9 mouse cellular contexts compared by ENCODE assay signal in genomic region chr5:32102484-32102883, GRCm38 (mm10). TPM values are rescaled to one million over a fixed set of nuclear protein-coding genes. Genes with fewer than 3 reads are reported as not detected.
DNase-seq lines count a peak whose midpoint lies in the region; ATAC-seq and TF ChIP-seq lines count a peak whose summit lies in the region.
"Had no signal": no experiment of that assay in that cellular context is flagged by ENCODE, and none has a peak within 500 bp of the region (broad histone marks: within the 10 kb centered on the region; RNA-seq: fewer than 3 reads in every experiment).

No protein-coding gene starts in this region.

- H3K27me3 ChIP-seq in heart, embryonic 11.5 days (ENCODE audit: control insufficient read depth, insufficient read depth, low read length): no peaks in the 10 kb centered on the region
- no peaks in the 10 kb centered on the region for H3K27me3 ChIP-seq in heart, postnatal 0 days (ENCODE audit: control insufficient read depth, insufficient read depth, low read length)
- no peaks in the 10 kb centered on the region for H3K27me3 ChIP-seq in midbrain, embryonic 10.5 days (ENCODE audit: low read depth, poor library complexity, severe bottlenecking)
- H3K27me3 ChIP-seq: CH12.LX had no signal

- no peak overlapping the region for H3K9ac ChIP-seq in heart, embryonic 11.5 days (ENCODE audit: low read depth, low read length)
- no peak overlapping the region for H3K9ac ChIP-seq in heart, postnatal 0 days (replicated peaks; ENCODE audit: low read depth, low read length)

- H3K9me3 ChIP-seq in heart, embryonic 11.5 days (replicated peaks; ENCODE audit: control insufficient read depth, low read length): no peaks in the 10 kb centered on the region
- no peaks in the 10 kb centered on the region for H3K9me3 ChIP-seq in heart, postnatal 0 days (replicated peaks; ENCODE audit: control insufficient read depth, low read length)
- no peaks in the 10 kb centered on the region for H3K9me3 ChIP-seq in midbrain, embryonic 10.5 days (replicated peaks)

- WGBS in heart, embryonic 11.5 days (ENCODE audit: insufficient replicate concordance): 26% methylated on average over 5 of the region's 5 CpGs
- 16% methylated on average over 5 of the region's 5 CpGs for WGBS in heart, postnatal 0 days
- WGBS in midbrain, embryonic 10.5 days: 55% methylated on average over 5 of the region's 5 CpGs

- no peak; the same call in 1 of the 2 replicates for ATAC-seq in heart, embryonic 11.5 days (replicated peaks; ENCODE audit: insufficient number of reproducible peaks, low FRiP score, low TSS enrichment)
- peak; percentile 47; the same call in 1 of the 2 replicates for ATAC-seq in heart, postnatal 0 days (ENCODE audit: insufficient read depth, low read depth)
- ATAC-seq in frontal cortex, adult (ENCODE audit: low TSS enrichment): no peak

- H3K4me2 ChIP-seq in heart, embryonic 11.5 days: no peak overlapping the region
- 0 out of 2 replicates have a peak overlapping the region, but pooled peaks have one; percentile 11 for H3K4me2 ChIP-seq in heart, postnatal 0 days (ENCODE audit: low read depth, low read length)

- TF ChIP-seq EP300 in heart, postnatal 0 days (IDR thresholded peaks at IDR 0.05; ENCODE audit: low read depth): no peak

- H3K4me3 ChIP-seq in heart, embryonic 11.5 days (ENCODE audit: low read depth, low read length): no peak overlapping the region
- H3K4me3 ChIP-seq in heart, postnatal 0 days (ENCODE audit: low read depth, low read length): no peak overlapping the region
- H3K4me3 ChIP-seq in midbrain, embryonic 10.5 days: no peak overlapping the region

- DNase-seq in heart, adult 11 months: peak; percentile 98
- DNase-seq in NIH3T3 (ENCODE audit: low read depth): peak; percentile 86
- peak; percentile 80 to 85 for DNase-seq in cerebellum, postnatal 25 days
- peak; percentile 55 for DNase-seq in heart, postnatal 0 days (ENCODE audit: low spot score)
- DNase-seq in midbrain, embryonic 10.5 days (ENCODE audit: low spot score): no peak
- peak; percentile 51 for DNase-seq in testis, postnatal 14 days (ENCODE audit: low spot score)

- no peaks in the 10 kb centered on the region for H3K36me3 ChIP-seq in heart, embryonic 11.5 days (ENCODE audit: control insufficient read depth, insufficient read depth, low read length)
- H3K36me3 ChIP-seq in heart, postnatal 0 days (replicated peaks; ENCODE audit: control insufficient read depth, insufficient read depth, low read length): no peaks in the 10 kb centered on the region
- H3K36me3 ChIP-seq in midbrain, embryonic 10.5 days: no peaks in the 10 kb centered on the region

- no peak overlapping the region for H3K27ac ChIP-seq in heart, embryonic 11.5 days (ENCODE audit: low read depth, low read length)
- no peak overlapping the region for H3K27ac ChIP-seq in heart, postnatal 0 days (ENCODE audit: low read depth)
- H3K27ac ChIP-seq in midbrain, embryonic 10.5 days (replicated peaks): peak overlapping the region; percentile 63; the same call in 1 of the 2 replicates

- TF ChIP-seq CTCF in heart, postnatal 0 days (IDR thresholded peaks at IDR 0.05; ENCODE audit: low read depth): no peak

- H3K4me1 ChIP-seq in heart, embryonic 11.5 days (ENCODE audit: control insufficient read depth, insufficient read depth, low read length): peaks cover 7% of the 10 kb centered on the region
- 0 out of 2 replicates have a peak, but pooled peaks cover 7% of the 10 kb centered on the region for H3K4me1 ChIP-seq in heart, postnatal 0 days (ENCODE audit: control insufficient read depth, insufficient read depth)
- peaks cover 15% of the 10 kb centered on the region for H3K4me1 ChIP-seq in midbrain, embryonic 10.5 days

RNA-seq across cellular contexts. Expression of gene Fosl2, which starts 33.1 kb away (rescaled TPM):
- polyA plus RNA-seq in heart, embryonic 11.5 days (2014; fragmentation: Nextera tagmentation; extraction: Ambion mirVana): 3.0 and 3.4 TPM in 2 replicates
- 15.7 and 18.6 TPM in 2 replicates for total RNA-seq in heart, postnatal 0 days (2014; rRNA removed; ENCODE audit: low replicate concordance)
- polyA plus RNA-seq in heart, postnatal 0 days (2015; fragmentation: Nextera tagmentation; extraction: Ambion mirVana): 1.4 and 1.5 TPM in 2 replicates
- 0.40 and 0.41 TPM in 2 replicates for polyA plus RNA-seq in midbrain, embryonic 10.5 days (2016; fragmentation: Nextera tagmentation; extraction: Ambion mirVana)
